Mouse (Mus musculus): Measurements from ENCODE around the gene Abcc4.

GRCm38 (mm10) chr14:118563570-118563969 lies 142.4 kb downstream of the Abcc4 start:
- no peak for TF ChIP-seq CTCF (IDR thresholded peaks at IDR 0.05; ENCODE audit: low read depth)
- no peak for TF ChIP-seq EP300 (IDR thresholded peaks at IDR 0.05; ENCODE audit: low read depth)

Data from liver, postnatal 0 days (tissue).